Mouse (Mus musculus) stomach, embryonic 15.5 days (tissue): ENCODE data around the gene Csf2ra. TPM values are rescaled to one million over a fixed set of nuclear protein-coding genes. Genes with fewer than 3 reads are reported as not detected.
A peak's percentile ranks its signal among the peaks of the same experiment; 100 is the strongest.
"Not testable (repeated sequence)": the region's sequence is repeated elsewhere in the genome, so short reads cannot be mapped to it uniquely, and the experiment has no call there.

ENCODE experiments used
- ATAC-seq: fragments of 200-750 bp; cut with Nextera tagmentation; 2 replicates; pipeline ENCODE4 v1.8.0; 2017; ENCODE audit warnings: low read depth, moderate number of reproducible peaks, moderate TSS enrichment; ENCODE audit not compliant: insufficient read depth, low FRiP score
- H3K27ac ChIP-seq: fragments of 300-500 bp; sonication (generic); 2 replicates; pipeline ENCODE4 v1.5.1; 2015; ENCODE audit warnings: mild to moderate bottlenecking, inconsistent platforms
- H3K27me3 ChIP-seq: fragments of 300-500 bp; sonication (generic); replicated peaks from 2 replicates; pipeline ENCODE4 v1.6.1; 2015; ENCODE audit warnings: inconsistent platforms
- H3K36me3 ChIP-seq: fragments of 300-500 bp; sonication (generic); 2 replicates; pipeline ENCODE4 v1.6.1; 2015; ENCODE audit warnings: inconsistent platforms
- H3K4me1 ChIP-seq: fragments of 300-500 bp; sonication (generic); 2 replicates; pipeline ENCODE4 v1.6.1; 2015; ENCODE audit warnings: inconsistent platforms
- H3K4me2 ChIP-seq: fragments of 300-500 bp; sonication (generic); 2 replicates; pipeline ENCODE4 v1.6.1; 2015; ENCODE audit warnings: mild to moderate bottlenecking, inconsistent platforms
- H3K4me3 ChIP-seq: fragments of 300-500 bp; sonication (generic); replicated peaks from 2 replicates; pipeline ENCODE4 v1.5.1; 2015; ENCODE audit warnings: inconsistent platforms
- H3K9ac ChIP-seq: fragments of 300-500 bp; sonication (generic); 2 replicates; pipeline ENCODE4 v1.6.1; 2015; ENCODE audit warnings: inconsistent platforms
- H3K9me3 ChIP-seq: fragments of 300-500 bp; sonication (generic); 2 replicates; pipeline ENCODE4 v1.6.1; 2016; ENCODE audit warnings: inconsistent platforms
- WGBS: fragments of 180-500 bp; shearing (Covaris S2); methylation state at CpG from one replicate; pipeline ENCODE4 v1.1.7; 2015; 5-methylcytosine and 5-hydroxymethylcytosine counted together
- polyA plus RNA-seq: library from polyadenylated mRNA; unstranded; fragments of >200 nt; fragmentation: Nextera tagmentation; extraction: Ambion mirVana; gene quantifications from 2 replicates; pipeline ENCODE4 v1.2.1, GENCODE M21; 2015

Gene Csf2ra
- polyA plus RNA-seq, 1 experiment from 2014 or later, result 39.5 TPM

DNA sequence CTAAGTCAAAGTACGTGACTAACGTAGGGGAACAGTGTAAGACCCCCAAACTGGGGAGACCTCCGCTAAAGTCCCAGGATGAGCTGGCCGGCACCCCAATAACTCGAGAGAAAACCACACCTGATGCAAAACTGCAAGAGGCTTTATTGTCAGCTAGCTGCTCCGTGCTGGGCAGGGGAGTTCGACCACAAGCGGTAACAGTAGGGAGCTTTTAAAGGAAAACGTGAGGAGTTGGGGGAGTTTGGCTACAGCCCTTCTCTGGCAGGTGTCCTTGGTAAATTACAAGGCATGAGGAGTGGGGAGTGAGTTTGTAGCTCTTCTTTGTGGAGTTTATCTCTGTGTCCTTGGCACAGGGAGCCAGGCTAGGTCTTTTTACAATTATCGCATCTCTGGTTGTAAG is 28.4 kb downstream of the Csf2ra start:
- Histone ChIP-seq H3K27ac (no peak overlapping the region), H3K9ac (no peak overlapping the region), H3K4me2 (no peak overlapping the region), H3K4me1 (no peaks in the 10 kb centered on the region), H3K4me3 (no peak overlapping the region), H3K27me3 (no peaks in the 10 kb centered on the region), H3K9me3 (no peaks in the 10 kb centered on the region), H3K36me3 (no peaks in the 10 kb centered on the region)
- 16% methylated on average over 10 of the region's 10 CpGs for WGBS
- ATAC-seq, result no peak

- H3K36me3 ChIP-seq, result no peaks in the 10 kb centered on the region
- ATAC-seq, result no peak
- H3K4me2 ChIP-seq, result no peak overlapping the region
- WGBS, result 13% methylated on average over 13 of the region's 13 CpGs
- H3K9ac ChIP-seq, result no peak overlapping the region
- no peaks in the 10 kb centered on the region for H3K27me3 ChIP-seq
- H3K4me3 ChIP-seq, result no peak overlapping the region
- H3K27ac ChIP-seq, result no peak overlapping the region
- H3K4me1 ChIP-seq, result no peaks in the 10 kb centered on the region
- H3K9me3 ChIP-seq, result no peaks in the 10 kb centered on the region
Observed at GRCm38 (mm10) chr19:61199316-61199715, 28.9 kb downstream of the Csf2ra start.

GRCm38 (mm10) chr19:61183590-61183989 is 44.6 kb downstream of the Csf2ra start, which contains the start of gene Gm6020:
Gene Gm6020, plus strand, starts transcription at chr19:61183890.
- WGBS, result 82% methylated on average over 2 of the region's 2 CpGs
- not testable (repeated sequence) for H3K27me3 ChIP-seq, H3K4me1 ChIP-seq, H3K9ac ChIP-seq, H3K27ac ChIP-seq, H3K36me3 ChIP-seq, H3K4me3 ChIP-seq, H3K4me2 ChIP-seq, ATAC-seq, H3K9me3 ChIP-seq

DNA sequence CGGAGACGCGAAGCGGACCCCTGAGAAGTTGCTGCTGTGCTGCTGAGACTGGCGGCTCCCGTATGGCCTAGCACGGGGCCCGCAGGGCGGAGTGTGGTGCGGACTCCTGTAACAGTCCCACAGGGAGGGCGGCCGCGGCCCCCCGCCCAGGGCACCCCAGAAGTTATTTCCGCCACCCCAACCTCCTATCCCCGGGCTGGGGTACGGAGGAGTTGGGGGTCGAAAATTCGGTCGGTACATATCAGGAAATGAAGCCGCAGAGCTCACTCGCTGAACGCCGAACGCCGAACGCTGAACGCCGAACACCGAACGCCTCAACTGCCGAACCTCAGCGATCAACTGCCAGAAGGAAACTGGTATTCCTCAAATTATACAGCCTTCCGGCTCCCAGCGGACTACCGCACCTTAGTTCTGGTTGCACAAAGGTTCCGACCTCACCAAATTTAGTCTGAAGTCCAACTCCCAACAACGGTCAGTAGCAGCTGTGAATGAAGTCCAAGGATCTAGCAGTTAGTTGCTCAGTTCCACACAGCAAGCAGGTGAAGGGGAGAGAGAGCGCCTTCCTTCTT is 52.4 kb downstream of the Csf2ra start, which contains the start of gene Gm7102:
Gm7102 (minus strand) TSS at position 554 of the 569 bp plus-strand sequence.
- Histone ChIP-seq H3K9me3 (no peaks in the 10 kb centered on the region), H3K36me3 (no peaks in the 10 kb centered on the region), H3K4me3 (peak within 1 kb of the TSS; percentile 37), H3K27me3 (no peaks in the 10 kb centered on the region), H3K9ac (no peak within 1 kb of the TSS), H3K4me1 (no peaks in the 10 kb centered on the region), H3K4me2 (peak within 1 kb of the TSS; percentile 54), H3K27ac (no peak within 1 kb of the TSS)
- WGBS, result 25% methylated on average over 39 of the region's 39 CpGs
- ATAC-seq, result no peak

Other genes with a start within 250 kb of the Csf2ra start
- 36.1 and 44.6 TPM in 2 replicates for gene Zfp950, start 87.6 kb downstream of the Csf2ra start, polyA plus RNA-seq
- gene Gm7102, start 52.1 kb downstream of the Csf2ra start, polyA plus RNA-seq, result 0.21 and 0.37 TPM in 2 replicates
- gene Gm6020, start 44.5 kb downstream of the Csf2ra start, polyA plus RNA-seq, result not detected in 2 replicates
- not detected in 2 replicates for gene Gm21060, start 68.6 kb upstream of the Csf2ra start, polyA plus RNA-seq